Mouse (Mus musculus): Measurements from ENCODE around the gene Ptprn2. TPM values are rescaled to one million over a fixed set of nuclear protein-coding genes. Genes with fewer than 3 reads are reported as not detected.

Ptprn2 gene
- polyA plus RNA-seq, 1 experiment from 2014 or later = 0.30 TPM

- ATAC-seq (ENCODE audit: insufficient read depth) = no peak
- Histone ChIP-seq H3K36me3 (ENCODE audit: insufficient read depth) (no peaks in the 10 kb centered on the region), H3K4me2 (no peak overlapping the region), H3K4me3 (ENCODE audit: low read depth, low read length) (no peak overlapping the region), H3K27me3 (ENCODE audit: insufficient read depth, low read length) (no peaks in the 10 kb centered on the region), H3K4me1 (ENCODE audit: insufficient read depth) (no peaks in the 10 kb centered on the region), H3K27ac (ENCODE audit: low read depth) (no peak overlapping the region), H3K9me3 (ENCODE audit: low read depth, low read length) (no peaks in the 10 kb centered on the region), H3K9ac (no peak overlapping the region)
- no peak for TF ChIP-seq CTCF (IDR thresholded peaks at IDR 0.05; ENCODE audit: low read depth)
- 74% methylated on average over 4 of the region's 4 CpGs for WGBS
- no peak for DNase-seq
Measured at GRCm38 (mm10) chr12:116948151-116948928, 462.8 kb downstream of the Ptprn2 start.

- 63% methylated on average over 3 of the region's 3 CpGs for WGBS
- no peak for ATAC-seq (ENCODE audit: insufficient read depth)
- H3K36me3 ChIP-seq (ENCODE audit: insufficient read depth) = no peaks in the 10 kb centered on the region
Measured at GRCm38 (mm10) chr12:116949726-116950125, 464.2 kb downstream of the Ptprn2 start.

GRCm38 (mm10) chr12:116952452-116953205 lies 467.1 kb downstream of the Ptprn2 start:
- H3K36me3 ChIP-seq (ENCODE audit: insufficient read depth) = no peaks in the 10 kb centered on the region
- H3K4me3 ChIP-seq (ENCODE audit: low read depth, low read length) = no peak overlapping the region
- WGBS = 73% methylated on average over 13 of the region's 13 CpGs
- H3K27me3 ChIP-seq (ENCODE audit: insufficient read depth, low read length) = no peaks in the 10 kb centered on the region
- no peak for TF ChIP-seq CTCF (IDR thresholded peaks at IDR 0.05; ENCODE audit: low read depth)
- H3K9me3 ChIP-seq (ENCODE audit: low read depth, low read length) = no peaks in the 10 kb centered on the region
- DNase-seq = no peak
- H3K27ac ChIP-seq (ENCODE audit: low read depth) = no peak overlapping the region
- no peak overlapping the region for H3K4me2 ChIP-seq
- H3K4me1 ChIP-seq (ENCODE audit: insufficient read depth) = no peaks in the 10 kb centered on the region
- ATAC-seq (ENCODE audit: insufficient read depth) = no peak
- no peak overlapping the region for H3K9ac ChIP-seq

More at GRCm38 (mm10) chr12:116949726-116950125, 464.2 kb downstream of the Ptprn2 start:
- Histone ChIP-seq H3K4me3 (ENCODE audit: low read depth, low read length) (no peak overlapping the region), H3K4me2 (no peak overlapping the region), H3K27me3 (ENCODE audit: insufficient read depth, low read length) (no peaks in the 10 kb centered on the region), H3K9ac (no peak overlapping the region), H3K27ac (ENCODE audit: low read depth) (no peak overlapping the region), H3K9me3 (ENCODE audit: low read depth, low read length) (no peaks in the 10 kb centered on the region), H3K4me1 (ENCODE audit: insufficient read depth) (no peaks in the 10 kb centered on the region)
- no peak for TF ChIP-seq CTCF (IDR thresholded peaks at IDR 0.05; ENCODE audit: low read depth)
- no peak for DNase-seq

- Histone ChIP-seq H3K4me1 (ENCODE audit: insufficient read depth) (no peaks in the 10 kb centered on the region), H3K36me3 (ENCODE audit: insufficient read depth) (no peaks in the 10 kb centered on the region), H3K9ac (no peak overlapping the region), H3K27me3 (ENCODE audit: insufficient read depth, low read length) (no peaks in the 10 kb centered on the region), H3K4me2 (no peak overlapping the region), H3K27ac (ENCODE audit: low read depth) (no peak overlapping the region), H3K9me3 (ENCODE audit: low read depth, low read length) (no peaks in the 10 kb centered on the region), H3K4me3 (ENCODE audit: low read depth, low read length) (no peak overlapping the region)
- TF ChIP-seq CTCF (IDR thresholded peaks at IDR 0.05; ENCODE audit: low read depth) = no peak
- 85% methylated on average over 2 of the region's 2 CpGs for WGBS
- ATAC-seq (ENCODE audit: insufficient read depth) (no peak), DNase-seq (no peak)
Measured at GRCm38 (mm10) chr12:116959164-116959563, 473.6 kb downstream of the Ptprn2 start.

GRCm38 (mm10) chr12:116963906-116964305 lies 478.4 kb downstream of the Ptprn2 start:
- no peak overlapping the region for H3K27ac ChIP-seq (ENCODE audit: low read depth)
- H3K27me3 ChIP-seq (ENCODE audit: insufficient read depth, low read length) = no peaks in the 10 kb centered on the region
- no peak overlapping the region for H3K9ac ChIP-seq
- no peak overlapping the region for H3K4me2 ChIP-seq
- H3K36me3 ChIP-seq (ENCODE audit: insufficient read depth) = no peaks in the 10 kb centered on the region
- no peaks in the 10 kb centered on the region for H3K4me1 ChIP-seq (ENCODE audit: insufficient read depth)
- ATAC-seq (ENCODE audit: insufficient read depth) = no peak
- no peak for DNase-seq
- no peak overlapping the region for H3K4me3 ChIP-seq (ENCODE audit: low read depth, low read length)
- H3K9me3 ChIP-seq (ENCODE audit: low read depth, low read length) = no peaks in the 10 kb centered on the region
- no peak for TF ChIP-seq CTCF (IDR thresholded peaks at IDR 0.05; ENCODE audit: low read depth)
- WGBS = 93% methylated on average over 1 of the region's 1 CpGs

- no peak for ATAC-seq (ENCODE audit: insufficient read depth)
- TF ChIP-seq CTCF (IDR thresholded peaks at IDR 0.05; ENCODE audit: low read depth) = no peak
- H3K27ac ChIP-seq (ENCODE audit: low read depth) = no peak overlapping the region
- no peak overlapping the region for H3K4me3 ChIP-seq (ENCODE audit: low read depth, low read length)
- WGBS = 48% methylated on average over 8 of the region's 8 CpGs
- no peak overlapping the region for H3K9ac ChIP-seq
- H3K36me3 ChIP-seq (ENCODE audit: insufficient read depth) = no peaks in the 10 kb centered on the region
- H3K27me3 ChIP-seq (ENCODE audit: insufficient read depth, low read length) = no peaks in the 10 kb centered on the region
- no peak for DNase-seq
- no peaks in the 10 kb centered on the region for H3K9me3 ChIP-seq (ENCODE audit: low read depth, low read length)
- H3K4me2 ChIP-seq = no peak overlapping the region
- H3K4me1 ChIP-seq (ENCODE audit: insufficient read depth) = no peaks in the 10 kb centered on the region
Measured at GRCm38 (mm10) chr12:116968215-116968939, 482.9 kb downstream of the Ptprn2 start.

- TF ChIP-seq CTCF (IDR thresholded peaks at IDR 0.05; ENCODE audit: low read depth) = no peak
- no peaks in the 10 kb centered on the region for H3K27me3 ChIP-seq (ENCODE audit: insufficient read depth, low read length)
- H3K36me3 ChIP-seq (ENCODE audit: insufficient read depth) = no peaks in the 10 kb centered on the region
- no peaks in the 10 kb centered on the region for H3K4me1 ChIP-seq (ENCODE audit: insufficient read depth)
- H3K4me2 ChIP-seq = no peak overlapping the region
- DNase-seq = no peak
- H3K27ac ChIP-seq (ENCODE audit: low read depth) = no peak overlapping the region
- no peak overlapping the region for H3K4me3 ChIP-seq (ENCODE audit: low read depth, low read length)
- H3K9me3 ChIP-seq (ENCODE audit: low read depth, low read length) = no peaks in the 10 kb centered on the region
- H3K9ac ChIP-seq = no peak overlapping the region
- 77% methylated on average over 5 of the region's 5 CpGs for WGBS
- ATAC-seq (ENCODE audit: insufficient read depth) = no peak
Measured at GRCm38 (mm10) chr12:116975547-116975946, 490.0 kb downstream of the Ptprn2 start.

Data from lung, embryonic 14.5 days (tissue).